Mouse (Mus musculus) heart, embryonic 13.5 days (tissue): ENCODE data around the gene Kctd7. TPM values are rescaled to one million over a fixed set of nuclear protein-coding genes. Genes with fewer than 3 reads are reported as not detected.

Experiments
- ATAC-seq: fragments of 200-750 bp; cut with Nextera tagmentation; 2 replicates; pipeline ENCODE4 v1.8.0; 2017; ENCODE audit warnings: moderate TSS enrichment; ENCODE audit not compliant: insufficient number of reproducible peaks, low FRiP score, low TSS enrichment; ENCODE audit errors: extremely low read depth
- H3K27ac ChIP-seq: fragments of 300-500 bp; sonication (generic); replicated peaks from 2 replicates; pipeline ENCODE4 v1.5.1; 2015; ENCODE audit warnings: moderate library complexity, mild to moderate bottlenecking, inconsistent platforms
- H3K27me3 ChIP-seq: fragments of 300-500 bp; sonication (generic); replicated peaks from 2 replicates; pipeline ENCODE4 v1.6.1; 2015; ENCODE audit warnings: mild to moderate bottlenecking, inconsistent platforms
- H3K36me3 ChIP-seq: fragments of 300-500 bp; sonication (generic); 2 replicates; pipeline ENCODE4 v1.6.1; 2015; ENCODE audit warnings: mild to moderate bottlenecking, inconsistent platforms
- H3K4me1 ChIP-seq: fragments of 300-500 bp; sonication (generic); 2 replicates; pipeline ENCODE4 v1.6.1; 2015; ENCODE audit warnings: inconsistent platforms
- H3K4me2 ChIP-seq: fragments of 300-500 bp; sonication (generic); 2 replicates; pipeline ENCODE4 v1.6.1; 2015; ENCODE audit warnings: inconsistent platforms, mild to moderate bottlenecking, moderate library complexity
- H3K4me3 ChIP-seq: fragments of 300-500 bp; sonication (generic); 2 replicates; pipeline ENCODE4 v1.5.1; 2015; ENCODE audit warnings: moderate library complexity, mild to moderate bottlenecking, inconsistent platforms
- H3K9ac ChIP-seq: fragments of 300-500 bp; sonication (generic); 2 replicates; pipeline ENCODE4 v1.6.1; 2015; ENCODE audit warnings: inconsistent platforms, mild to moderate bottlenecking, moderate library complexity
- H3K9me3 ChIP-seq: fragments of 300-500 bp; sonication (generic); 2 replicates; pipeline ENCODE4 v1.6.1; 2016; ENCODE audit warnings: inconsistent platforms
- WGBS: fragments of 180-500 bp; shearing (Covaris S2); methylation state at CpG from one replicate; pipeline ENCODE4 v1.1.7; 2015; ENCODE audit warnings: mixed read lengths; 5-methylcytosine and 5-hydroxymethylcytosine counted together
- polyA plus RNA-seq: library from polyadenylated mRNA; unstranded; fragments of >200 nt; fragmentation: Nextera tagmentation; extraction: Ambion mirVana; gene quantifications from 2 replicates; pipeline ENCODE4 v1.2.1, GENCODE M21; 2015

Kctd7 gene
- polyA plus RNA-seq, 1 experiment from 2014 or later = 4.6 TPM

DNA sequence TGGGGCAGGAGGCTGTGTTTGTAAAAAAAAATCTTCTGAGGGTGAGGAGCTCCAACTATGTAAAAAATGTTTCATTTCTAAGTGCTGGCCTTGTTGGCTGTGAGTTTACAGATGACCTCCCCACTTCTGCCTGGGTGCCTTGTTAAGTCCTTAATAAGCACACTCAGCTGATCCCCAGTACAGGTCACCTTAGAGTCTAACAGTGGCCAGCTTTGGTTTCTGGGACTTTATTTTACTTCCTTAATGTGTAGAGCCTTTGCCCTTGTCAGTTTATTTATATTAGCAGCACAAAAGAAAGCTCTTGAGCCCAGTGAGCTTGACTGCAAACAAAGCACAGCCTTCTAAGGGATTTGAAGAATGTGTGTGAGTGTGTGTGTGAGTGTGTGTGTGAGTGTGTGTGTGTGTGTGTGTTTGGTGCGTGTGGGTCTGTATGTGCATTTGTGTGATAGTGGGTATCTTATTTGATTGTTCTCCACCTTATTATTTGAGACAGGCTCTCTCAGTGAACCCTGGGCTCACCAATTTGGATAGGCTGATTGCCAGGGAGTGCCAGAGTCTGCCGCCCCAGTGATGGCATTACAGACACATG lies 47.8 kb downstream of the Kctd7 start:
- H3K9ac ChIP-seq = 0 out of 2 replicates have a peak overlapping the region, but pooled peaks have one; percentile 2

DNA sequence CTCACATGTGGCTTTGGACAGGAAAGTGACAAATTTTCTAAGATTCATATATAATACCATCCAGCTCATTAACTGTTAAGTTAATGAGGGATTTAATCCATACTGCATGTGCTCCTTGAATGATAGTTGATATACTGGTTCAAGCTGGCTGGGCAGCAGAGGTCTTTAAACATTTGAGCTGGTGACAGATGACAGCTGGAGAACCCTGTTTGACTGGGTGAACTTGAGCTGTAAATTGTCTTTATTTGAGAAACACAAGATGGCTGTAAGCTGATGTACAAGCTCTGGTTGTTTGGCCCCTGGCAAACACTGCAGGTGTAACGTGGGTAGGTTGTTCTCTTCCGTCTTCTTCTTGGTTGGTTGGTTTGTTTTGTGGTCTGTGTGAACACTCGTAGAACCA lies 49.1 kb downstream of the Kctd7 start:
- no peak for ATAC-seq
- Histone ChIP-seq H3K36me3 (peaks cover 84% of the 10 kb centered on the region), H3K4me2 (no peak overlapping the region), H3K9ac (no peak overlapping the region), H3K9me3 (no peaks in the 10 kb centered on the region), H3K27me3 (no peaks in the 10 kb centered on the region), H3K4me3 (no peak overlapping the region), H3K4me1 (peaks cover 37% of the 10 kb centered on the region), H3K27ac (no peak overlapping the region)
- 87% methylated on average over 3 of the region's 3 CpGs for WGBS

More for the DNA sequence above, 47.8 kb downstream of the Kctd7 start:
- Histone ChIP-seq H3K9me3 (no peaks in the 10 kb centered on the region), H3K27me3 (no peaks in the 10 kb centered on the region), H3K4me2 (no peak overlapping the region), H3K4me3 (no peak overlapping the region), H3K36me3 (peaks cover 84% of the 10 kb centered on the region), H3K4me1 (peaks cover 37% of the 10 kb centered on the region), H3K27ac (peak overlapping the region; percentile 61)
- ATAC-seq = no peak
- WGBS = 45% methylated on average over 2 of the region's 2 CpGs

GRCm38 (mm10) chr5:130196307-130196706 lies 51.6 kb downstream of the Kctd7 start:
- Histone ChIP-seq H3K9ac (no peak overlapping the region), H3K27me3 (no peaks in the 10 kb centered on the region), H3K4me3 (no peak overlapping the region), H3K4me2 (no peak overlapping the region), H3K4me1 (peaks cover 36% of the 10 kb centered on the region), H3K36me3 (peaks cover 81% of the 10 kb centered on the region), H3K27ac (0 out of 2 replicates have a peak overlapping the region, but pooled peaks have one; percentile 29), H3K9me3 (no peaks in the 10 kb centered on the region)
- ATAC-seq = no peak
- WGBS = 77% methylated on average over 1 of the region's 1 CpGs

DNA sequence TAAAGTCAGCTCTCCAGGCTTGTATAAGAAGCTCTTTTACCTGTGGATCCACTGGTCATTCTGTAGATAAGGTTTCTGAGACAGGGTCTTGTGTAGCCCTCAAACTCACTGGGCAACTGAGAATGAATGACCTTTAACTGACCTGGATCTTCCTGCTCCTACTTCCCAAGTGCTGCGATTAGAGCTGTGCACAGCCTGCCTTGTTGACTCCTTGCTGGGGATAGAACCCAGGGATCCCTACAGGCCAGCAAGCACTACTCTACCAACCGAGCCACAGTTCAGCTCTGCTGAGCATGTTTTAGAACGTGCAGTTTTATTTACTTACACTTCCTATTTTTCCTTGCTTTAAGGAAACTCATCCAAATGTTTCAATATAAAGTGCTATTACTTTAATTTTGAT lies 52.8 kb downstream of the Kctd7 start:
- Histone ChIP-seq H3K4me1 (peaks cover 25% of the 10 kb centered on the region), H3K27ac (no peak overlapping the region), H3K27me3 (no peaks in the 10 kb centered on the region), H3K9ac (no peak overlapping the region), H3K4me3 (no peak overlapping the region), H3K36me3 (peaks cover 76% of the 10 kb centered on the region), H3K4me2 (no peak overlapping the region), H3K9me3 (no peaks in the 10 kb centered on the region)
- WGBS = 63% methylated on average over 3 of the region's 3 CpGs
- no peak for ATAC-seq

DNA sequence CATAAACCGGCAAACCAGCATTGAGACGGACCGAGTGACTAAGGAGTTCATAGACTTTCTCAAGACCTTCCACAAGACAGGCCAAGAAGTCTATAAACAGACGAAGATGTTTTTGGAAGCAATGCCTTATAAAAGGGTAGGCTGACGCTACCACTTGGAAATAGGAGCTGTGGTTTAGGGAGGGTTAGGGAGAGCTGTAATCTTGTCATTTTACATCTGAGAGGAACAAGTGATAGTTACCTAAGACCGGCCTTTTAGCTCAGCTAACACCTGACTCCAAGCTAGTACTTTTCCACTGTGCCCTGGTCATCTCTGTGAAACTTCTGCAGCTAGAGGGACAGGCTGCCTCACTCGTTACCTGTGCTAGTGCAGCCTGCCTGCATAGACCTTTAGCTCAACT lies 53.3 kb downstream of the Kctd7 start:
- no peak for ATAC-seq
- Histone ChIP-seq H3K27me3 (no peaks in the 10 kb centered on the region), H3K4me1 (peaks cover 20% of the 10 kb centered on the region), H3K36me3 (peaks cover 76% of the 10 kb centered on the region), H3K9ac (no peak overlapping the region), H3K4me2 (no peak overlapping the region), H3K9me3 (no peaks in the 10 kb centered on the region), H3K4me3 (no peak overlapping the region), H3K27ac (no peak overlapping the region)
- WGBS = 90% methylated on average over 7 of the region's 7 CpGs

DNA sequence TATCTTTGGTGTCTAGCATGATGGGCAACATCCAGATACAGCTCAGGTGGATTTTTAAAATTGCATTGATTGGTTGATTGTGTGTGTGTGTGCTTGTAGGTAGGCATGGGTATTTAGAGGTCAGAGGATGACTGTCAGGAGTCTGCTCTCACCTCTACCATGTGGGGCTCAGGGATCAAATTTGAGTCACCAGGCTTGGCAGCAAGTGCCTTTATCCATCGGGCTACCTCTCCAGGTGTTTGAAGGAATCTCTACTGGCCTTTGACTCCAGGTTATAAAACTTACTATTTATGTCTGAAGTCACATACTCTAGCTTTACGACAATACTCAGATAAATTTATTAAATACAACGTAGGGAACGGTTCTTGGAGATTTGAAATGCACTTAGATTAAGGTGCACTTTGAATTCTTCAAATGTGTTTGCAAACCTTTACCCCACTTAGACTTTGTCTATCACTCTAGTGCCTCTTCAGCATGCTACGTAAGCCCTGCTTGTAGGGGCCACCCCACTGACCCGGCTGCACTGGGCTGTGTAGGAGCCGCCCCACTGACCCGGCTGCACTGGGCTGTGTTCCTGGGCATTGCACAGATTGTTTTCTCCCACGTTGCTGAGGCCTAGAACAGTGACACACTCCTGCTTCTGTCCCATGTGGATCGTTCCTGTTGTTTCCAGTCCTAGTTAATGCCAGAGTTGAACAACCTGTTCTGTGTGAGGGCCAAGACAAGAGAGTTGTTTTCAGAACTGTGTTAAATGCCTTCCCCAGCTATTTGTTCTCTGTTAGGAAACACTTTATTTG lies 55.8 kb downstream of the Kctd7 start:
- Histone ChIP-seq H3K27ac (no peak overlapping the region), H3K4me2 (no peak overlapping the region), H3K4me1 (peaks cover 24% of the 10 kb centered on the region), H3K36me3 (peaks cover 73% of the 10 kb centered on the region), H3K9me3 (no peaks in the 10 kb centered on the region), H3K9ac (no peak overlapping the region), H3K4me3 (no peak overlapping the region), H3K27me3 (no peaks in the 10 kb centered on the region)
- WGBS = 81% methylated on average over 10 of the region's 10 CpGs
- no peak for ATAC-seq

- Histone ChIP-seq H3K4me1 (peaks cover 7% of the 10 kb centered on the region), H3K9me3 (no peaks in the 10 kb centered on the region), H3K27me3 (no peaks in the 10 kb centered on the region), H3K36me3 (peaks cover 81% of the 10 kb centered on the region), H3K4me2 (no peak overlapping the region), H3K4me3 (no peak overlapping the region), H3K9ac (no peak overlapping the region), H3K27ac (no peak overlapping the region)
- WGBS = 69% methylated on average over 4 of the region's 4 CpGs
- ATAC-seq = no peak
These were observed 59.3 kb downstream of the Kctd7 start for GRCm38 (mm10) chr5:130203948-130204347.

DNA sequence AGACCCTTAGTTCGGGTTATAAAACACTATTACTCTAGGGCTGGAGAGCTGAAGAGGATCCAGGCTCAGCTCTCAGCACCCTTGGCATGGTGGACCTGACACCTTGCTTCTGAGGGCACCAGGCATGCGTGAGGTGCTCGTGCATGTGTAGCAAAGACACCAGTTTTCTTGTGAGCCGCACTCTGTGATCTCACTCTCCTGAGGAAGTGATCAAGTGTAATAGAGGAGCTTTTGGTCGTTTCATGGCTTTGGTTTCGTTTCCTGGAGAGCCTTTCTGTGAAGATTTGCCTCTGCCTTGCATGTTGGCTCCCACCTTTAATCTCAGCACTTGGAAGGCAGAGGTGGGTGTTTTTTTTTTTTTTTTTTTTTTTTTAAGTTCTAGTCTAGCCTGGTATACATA lies 59.9 kb downstream of the Kctd7 start:
- H3K9ac ChIP-seq = no peak overlapping the region
- H3K27ac ChIP-seq = no peak overlapping the region
- H3K4me3 ChIP-seq = no peak overlapping the region
- H3K27me3 ChIP-seq = no peaks in the 10 kb centered on the region
- H3K36me3 ChIP-seq = peaks cover 81% of the 10 kb centered on the region
- no peaks in the 10 kb centered on the region for H3K9me3 ChIP-seq
- WGBS = 87% methylated on average over 6 of the region's 6 CpGs
- ATAC-seq = no peak
- peaks cover 7% of the 10 kb centered on the region for H3K4me1 ChIP-seq
- H3K4me2 ChIP-seq = no peak overlapping the region

Other genes starting within 250 kb of the Kctd7 start
- 3.3 and 3.9 TPM in 2 replicates for gene Zbed5, start 249.1 kb upstream of the Kctd7 start, polyA plus RNA-seq
- gene Phkg1, start 246.3 kb upstream of the Kctd7 start, polyA plus RNA-seq = 0.76 and 1.4 TPM in 2 replicates
- gene Nupr1l, start 236.3 kb upstream of the Kctd7 start, polyA plus RNA-seq = 1.6 and 1.7 TPM in 2 replicates
- gene Vkorc1l1, start 202.9 kb upstream of the Kctd7 start, polyA plus RNA-seq = 13.7 and 14.3 TPM in 2 replicates
- gene Gusb, start 141.8 kb upstream of the Kctd7 start, polyA plus RNA-seq = 46.6 and 46.9 TPM in 2 replicates
- 18.4 and 18.7 TPM in 2 replicates for gene Asl, start 115.6 kb upstream of the Kctd7 start, polyA plus RNA-seq
- 23.8 and 27.0 TPM in 2 replicates for gene Crcp, start 115.6 kb upstream of the Kctd7 start, polyA plus RNA-seq
- gene Tpst1, start 71.5 kb upstream of the Kctd7 start, polyA plus RNA-seq = 24.3 and 27.2 TPM in 2 replicates
- gene Rabgef1, start 26.9 kb downstream of the Kctd7 start, polyA plus RNA-seq = 18.3 and 19.9 TPM in 2 replicates
- gene Tmem248, start 72.2 kb downstream of the Kctd7 start, polyA plus RNA-seq = 24.7 and 33.5 TPM in 2 replicates
- gene Sbds, start 110.7 kb downstream of the Kctd7 start, polyA plus RNA-seq = 52.3 and 60.7 TPM in 2 replicates
- gene Tyw1, start 110.8 kb downstream of the Kctd7 start, polyA plus RNA-seq = 16.4 and 18.5 TPM in 2 replicates
- gene Caln1, start 224.6 kb downstream of the Kctd7 start, polyA plus RNA-seq = 0.13 and 0.25 TPM in 2 replicates
- gene A330070K13Rik, start 239.8 kb downstream of the Kctd7 start, polyA plus RNA-seq = not detected in 2 replicates